Mouse (Mus musculus) sigmoid colon, adult 10 weeks (tissue): Measurements from ENCODE around the gene Pde3a. TPM values are rescaled to one million over a fixed set of nuclear protein-coding genes. Genes with fewer than 3 reads are reported as not detected.

ENCODE experiments used
- polyA plus RNA-seq: library from polyadenylated mRNA; stranded (reverse); fragments of 350-450 nt; fragmentation: Illumina TruSeq; extraction: RNeasy Lipid Tissue Mini Kit (QIAGEN cat#74804); gene quantifications from one replicate; pipeline ENCODE4 v1.2.3, GENCODE M21; 2014; ENCODE audit warnings: low read depth, low replicate concordance

The Pde3a gene
- 72.6 TPM for polyA plus RNA-seq

DNA sequence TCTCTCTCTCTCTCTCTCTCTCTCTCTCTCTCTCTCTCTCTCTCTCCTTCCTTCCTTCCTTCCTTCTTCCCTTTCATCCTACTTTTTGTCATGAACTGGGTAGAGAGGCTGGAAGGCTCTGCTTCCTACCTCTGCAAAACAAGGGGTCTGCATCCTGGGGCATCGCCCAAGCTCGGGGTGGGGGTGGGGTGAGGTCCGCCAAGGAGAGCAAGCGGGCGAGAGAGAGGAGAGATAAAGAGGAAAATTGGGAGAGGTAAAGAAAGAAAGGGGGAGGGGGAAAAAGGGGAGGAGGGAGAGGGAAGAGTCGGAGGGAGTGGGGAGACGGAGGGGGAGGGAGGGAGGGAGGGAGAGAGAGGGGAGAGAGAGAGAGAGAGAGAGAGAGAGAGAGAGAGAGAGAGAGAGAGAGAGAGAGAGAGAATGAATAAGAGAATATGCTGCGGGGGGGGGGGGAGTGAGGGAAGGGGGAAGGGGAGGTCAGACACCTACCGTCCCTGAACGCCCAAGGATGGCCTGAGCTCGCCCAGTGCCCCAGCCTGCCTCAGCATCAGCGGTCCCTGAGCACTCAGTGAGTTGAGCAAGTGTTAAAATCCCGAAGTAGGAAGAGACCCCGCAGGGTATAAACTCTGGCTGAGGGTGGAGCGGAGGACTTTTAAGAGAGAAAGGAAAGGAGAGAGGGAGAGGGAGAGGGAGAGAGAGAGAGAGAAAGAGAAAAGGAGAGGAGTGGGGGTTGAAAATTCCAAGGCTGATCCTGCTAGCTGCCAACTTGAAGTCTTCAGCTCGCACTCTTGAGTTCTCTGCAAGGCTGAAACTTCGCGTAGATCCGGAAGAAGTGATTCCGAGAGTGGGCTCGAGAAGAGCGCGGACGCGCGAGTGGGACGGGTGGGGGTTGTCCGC, at the start of gene Pde3a:
Gene Pde3a, plus strand, starts transcription at position 579 of the 894 bp plus-strand sequence.

DNA sequence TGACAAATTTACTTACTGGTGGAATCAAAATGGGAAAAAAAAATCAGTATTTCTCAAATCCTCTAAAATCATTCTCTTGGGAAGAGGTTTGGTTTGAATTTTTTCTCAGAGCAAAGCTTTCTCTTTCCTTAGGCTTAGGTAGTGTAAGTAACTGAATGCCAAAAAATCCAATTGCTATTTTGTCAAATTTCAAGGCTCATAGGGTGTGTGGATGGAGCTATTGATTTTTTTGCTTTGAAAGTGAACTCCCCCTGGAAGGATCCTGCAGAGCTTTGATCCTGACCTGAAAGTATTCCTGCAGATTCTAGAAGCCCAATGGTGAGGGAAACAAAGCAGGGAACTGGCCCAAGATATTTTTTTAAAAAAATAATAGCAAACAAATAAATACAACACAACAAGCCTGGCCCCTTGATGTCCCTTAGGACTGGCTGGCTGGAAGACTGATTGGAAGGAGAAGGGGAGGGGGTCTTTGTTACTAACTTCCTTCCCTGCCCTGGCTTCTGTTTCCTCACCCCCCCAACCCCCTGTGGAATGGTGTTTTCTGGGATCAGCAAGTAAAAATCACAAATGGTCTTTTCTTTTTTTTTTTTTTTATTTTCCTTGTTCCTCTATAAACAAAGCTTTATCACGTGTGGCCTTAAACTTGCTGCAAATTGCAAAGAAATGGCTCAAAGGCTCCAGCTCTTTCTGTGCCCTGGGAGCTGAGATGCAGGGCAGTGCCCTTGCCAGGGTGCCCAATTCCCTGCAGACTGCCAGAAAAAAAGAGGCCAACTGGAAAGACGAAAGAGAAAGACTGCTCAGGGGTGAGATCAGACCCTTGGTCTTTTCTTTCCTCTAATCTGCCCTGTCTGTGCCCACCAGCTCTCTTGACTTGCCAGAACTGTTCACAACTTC, 274.9 kb downstream of the Pde3a start, which contains the start of gene Slco1c1:
Gene Slco1c1, plus strand, starts transcription at position 622 of the 894 bp plus-strand sequence.

